Mouse (Mus musculus) hematopoietic stem cell, adult 5-6 weeks (primary cell): ENCODE data around the gene St6galnac1. TPM values are rescaled to one million over a fixed set of nuclear protein-coding genes. Genes with fewer than 3 reads are reported as not detected.

Experiments used
- ATAC-seq, 2 experiments: fragments of 125-278 bp in 1 of 2; replicated peaks in 1 of 2; 2 replicates each; pipeline ENCODE4 v1.8.0; 2016 to 2017; ENCODE audit warnings: inconsistent platforms in 2 of 2, mild to moderate bottlenecking in 2 of 2, moderate number of reproducible peaks in 2 of 2, low read depth in 1 of 2, moderate TSS enrichment in 1 of 2; ENCODE audit not compliant: low FRiP score in 2 of 2, poor library complexity in 2 of 2, severe bottlenecking in 2 of 2, insufficient read depth in 1 of 2, low TSS enrichment in 1 of 2
- total RNA-seq: library from RNA; stranded (forward); fragments of 172-1452, 232-1000 nt; gene quantifications from 2 replicates; pipeline ENCODE4 v1.2.3, GENCODE M21; 2017

The St6galnac1 gene
- total RNA-seq, 1 experiment from 2014 or later = not detected

GRCm38 (mm10) chr11:116809520-116809919 is 34.2 kb upstream of the St6galnac1 start:
- no peak for ATAC-seq

DNA sequence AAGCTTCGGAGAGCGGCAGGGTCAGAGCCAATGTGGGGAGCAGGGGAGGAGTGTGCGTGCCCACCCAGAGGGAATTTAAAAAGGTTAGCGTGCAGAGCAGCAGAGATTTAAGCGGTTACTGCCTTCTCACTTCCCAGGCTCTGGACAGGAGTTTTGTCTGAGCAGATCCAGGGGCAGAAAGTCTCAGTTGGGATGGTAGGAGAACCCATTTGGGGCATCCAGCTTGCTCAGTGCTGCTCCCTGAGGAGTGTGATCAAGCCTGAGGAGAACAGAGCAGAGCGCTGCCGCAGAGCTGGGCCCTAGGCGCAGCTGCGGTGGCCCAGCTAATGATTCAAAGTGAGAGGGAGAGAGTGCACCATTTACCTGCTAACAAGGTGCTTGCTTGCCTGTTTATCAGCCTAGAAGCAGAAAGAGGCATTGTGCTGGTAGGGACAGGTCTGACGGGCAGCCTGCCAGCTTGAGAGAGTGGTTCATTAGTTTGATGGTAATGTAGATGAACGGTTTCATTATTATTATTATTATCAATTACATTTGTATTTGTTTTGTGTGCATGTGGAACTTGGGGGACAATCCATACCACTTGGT is 33.6 kb upstream of the St6galnac1 start:
- no peak for ATAC-seq

GRCm38 (mm10) chr11:116807938-116808606 is 32.8 kb upstream of the St6galnac1 start:
- peak; percentile 59 to 66; a peak in 2 of 4 replicates for ATAC-seq

DNA sequence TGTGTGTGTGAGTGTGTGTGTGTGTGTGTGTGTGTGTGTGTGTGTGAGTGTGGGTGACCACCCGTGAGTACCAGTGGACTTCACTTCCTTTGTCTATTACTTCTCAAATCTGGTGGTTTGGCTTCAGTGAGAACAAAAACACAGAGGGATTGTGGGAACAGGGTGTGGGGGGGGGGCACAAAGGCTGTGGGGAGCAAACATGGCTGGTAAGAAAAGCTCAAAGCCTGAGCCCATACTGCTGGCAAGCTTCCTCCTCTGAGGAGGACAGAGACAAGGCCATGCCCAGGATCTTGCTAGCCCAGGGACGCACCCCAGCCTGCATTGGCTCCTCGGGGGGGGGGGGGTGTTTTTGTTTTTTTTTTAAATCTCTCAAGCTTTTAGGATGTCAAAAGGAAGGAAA is 32.2 kb upstream of the St6galnac1 start:
- no peak for ATAC-seq

- ATAC-seq = no peak
Measured at GRCm38 (mm10) chr11:116807116-116807515, 31.8 kb upstream of the St6galnac1 start.

- ATAC-seq = no peak
Measured at GRCm38 (mm10) chr11:116806136-116807071, 31.1 kb upstream of the St6galnac1 start.

GRCm38 (mm10) chr11:116802709-116803108 is 27.4 kb upstream of the St6galnac1 start:
- ATAC-seq = no peak

- no peak for ATAC-seq
Measured at GRCm38 (mm10) chr11:116801106-116801505, 25.8 kb upstream of the St6galnac1 start.

GRCm38 (mm10) chr11:116799364-116799763 is 24.1 kb upstream of the St6galnac1 start:
- ATAC-seq = no peak

GRCm38 (mm10) chr11:116784221-116784620 is 8.9 kb upstream of the St6galnac1 start:
- no peak for ATAC-seq

- ATAC-seq = peak; percentile 96 to 98
Measured at GRCm38 (mm10) chr11:116782737-116783145, 7.4 kb upstream of the St6galnac1 start.

GRCm38 (mm10) chr11:116773205-116773604 is 2.1 kb downstream of the St6galnac1 start:
- ATAC-seq = no peak

GRCm38 (mm10) chr11:116769873-116770272 is 5.4 kb downstream of the St6galnac1 start:
- ATAC-seq = no peak

DNA sequence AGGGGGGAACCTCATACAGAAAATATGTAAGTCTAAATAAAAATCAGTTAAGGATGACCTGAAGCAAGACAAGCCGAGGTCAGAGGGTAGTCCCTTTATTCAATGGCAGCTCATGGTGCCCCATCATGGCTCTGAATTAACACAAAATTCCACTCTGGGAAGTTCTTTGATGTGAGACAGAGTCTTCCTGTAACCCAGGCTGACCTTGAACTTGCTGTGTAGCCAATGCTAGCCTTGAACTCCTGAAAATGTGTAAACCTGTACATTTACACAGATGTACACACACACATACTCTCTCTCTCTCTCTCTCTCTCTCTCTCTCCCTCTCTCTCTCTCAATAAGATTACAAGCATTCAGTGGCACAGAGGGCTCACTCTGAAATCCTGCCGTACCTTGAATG is 10.4 kb downstream of the St6galnac1 start:
- no peak for ATAC-seq

GRCm38 (mm10) chr11:116764346-116764745 is 11.0 kb downstream of the St6galnac1 start:
- ATAC-seq = no peak

GRCm38 (mm10) chr11:116755191-116755590 is 20.1 kb downstream of the St6galnac1 start:
- no peak for ATAC-seq

- ATAC-seq = no peak
Measured at GRCm38 (mm10) chr11:116753674-116754470, 21.4 kb downstream of the St6galnac1 start.
